In the genomic region with DNA sequence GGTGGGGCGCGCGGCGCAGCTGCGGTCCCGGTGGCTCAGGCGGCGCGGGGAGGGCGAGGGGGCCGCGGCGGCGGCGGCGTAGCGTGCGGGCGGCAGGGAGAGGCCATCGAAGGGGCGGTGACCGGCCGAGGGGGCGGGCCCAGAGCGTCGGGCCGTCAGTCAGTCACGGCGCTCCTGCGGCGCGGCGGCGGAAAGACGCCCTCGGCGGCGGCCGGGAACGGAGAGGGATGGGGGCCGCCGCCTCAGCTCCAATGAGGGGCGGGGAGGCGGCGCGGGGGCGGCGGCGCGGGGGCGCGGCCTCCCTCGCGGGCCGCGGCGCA, we compare ENCODE assay signal across 8 mouse cellular contexts. TPM values are rescaled to one million over a fixed set of nuclear protein-coding genes. Genes with fewer than 3 reads are reported as not detected.
DNase-seq lines count a peak whose midpoint lies in the region; ATAC-seq lines count a peak whose summit lies in the region.

A gene (minus strand): TSS at position 284 of the 320 bp plus-strand sequence.

- DNase-seq in adrenal gland, adult 18-20 months (ENCODE audit: low spot score in 2 of 2): no peak
- no peak for DNase-seq in adrenal gland, adult (ENCODE audit: inconsistent age in 2 of 2, low spot score in 1 of 2)
- no peak for DNase-seq in urinary bladder, adult 2 months (ENCODE audit: low spot score)
- DNase-seq in urinary bladder, postnatal 36 days (ENCODE audit: low spot score in 2 of 2): no peak
- DNase-seq in MN1 (ENCODE audit: low spot score): no peak
- no peak for DNase-seq in cerebellum, postnatal 36 days

- peaks cover 54% of the 10 kb centered on the region for H3K4me1 ChIP-seq in hindbrain, embryonic 12.5 days
- peaks cover 58% of the 10 kb centered on the region for H3K4me1 ChIP-seq in liver, embryonic 15.5 days (replicated peaks)

- no peaks in the 10 kb centered on the region for H3K9me3 ChIP-seq in hindbrain, embryonic 12.5 days (replicated peaks)
- H3K9me3 ChIP-seq in liver, embryonic 15.5 days (replicated peaks): no peaks in the 10 kb centered on the region

- peak within 1 kb of the TSS; percentile 96 for H3K27ac ChIP-seq in hindbrain, embryonic 12.5 days
- H3K27ac ChIP-seq in liver, embryonic 15.5 days (replicated peaks): peak within 1 kb of the TSS; percentile 96

- H3K36me3 ChIP-seq in hindbrain, embryonic 12.5 days: 0 out of 2 replicates have a peak, but pooled peaks cover 6% of the 10 kb centered on the region
- peaks cover 10% of the 10 kb centered on the region; the same call in 1 of the 2 replicates for H3K36me3 ChIP-seq in liver, embryonic 15.5 days (replicated peaks)

- WGBS in hindbrain, embryonic 12.5 days: under 1% methylated on average over 37 of the region's 57 CpGs
- 2% methylated on average over 47 of the region's 57 CpGs for WGBS in liver, embryonic 15.5 days (ENCODE audit: insufficient replicate concordance)

- peak; percentile 77 for ATAC-seq in hindbrain, embryonic 12.5 days (ENCODE audit: low FRiP score)
- peak; percentile 82 for ATAC-seq in liver, embryonic 15.5 days (ENCODE audit: insufficient read depth)

- H3K9ac ChIP-seq in hindbrain, embryonic 12.5 days: peak within 1 kb of the TSS; percentile 97
- peak within 1 kb of the TSS; percentile 92 for H3K9ac ChIP-seq in liver, embryonic 15.5 days

- peak within 1 kb of the TSS; percentile 94 for H3K4me2 ChIP-seq in hindbrain, embryonic 12.5 days (replicated peaks)
- H3K4me2 ChIP-seq in liver, embryonic 15.5 days: peak within 1 kb of the TSS; percentile 95

- H3K27me3 ChIP-seq in hindbrain, embryonic 12.5 days: no peaks in the 10 kb centered on the region
- H3K27me3 ChIP-seq in liver, embryonic 15.5 days: no peaks in the 10 kb centered on the region

- peak within 1 kb of the TSS; percentile 99 for H3K4me3 ChIP-seq in hindbrain, embryonic 12.5 days
- H3K4me3 ChIP-seq in liver, embryonic 15.5 days (replicated peaks): peak within 1 kb of the TSS; percentile 95

RNA-seq across cellular contexts. Expression of the gene that starts here (rescaled TPM):
- total RNA-seq in adrenal gland, adult 18-20 months (2021): 10 to 100 TPM; 17.5 to 20.9 TPM
- polyA plus RNA-seq in urinary bladder, adult 2 months (2012; rRNA removed): 13.9 and 15.5 TPM in 2 replicates
- 5.9 and 8.4 TPM in 2 replicates for polyA plus RNA-seq in hindbrain, embryonic 12.5 days (2016; fragmentation: Nextera tagmentation; extraction: Ambion mirVana)
- polyA plus RNA-seq in liver, embryonic 15.5 days (2015; fragmentation: Nextera tagmentation; extraction: Ambion mirVana): 2.0 and 2.8 TPM in 2 replicates
